Mouse (Mus musculus) embryonic facial prominence, embryonic 14.5 days (tissue): ENCODE measurements around the gene Hhat. TPM values are rescaled to one million over a fixed set of nuclear protein-coding genes. Genes with fewer than 3 reads are reported as not detected.

Experiments used
- polyA plus RNA-seq: library from polyadenylated mRNA; unstranded; fragments of >200 nt; fragmentation: Nextera tagmentation; extraction: Ambion mirVana; gene quantifications from 2 replicates; pipeline ENCODE4 v1.2.1, GENCODE M21; 2014

Hhat gene
- polyA plus RNA-seq, 1 experiment from 2014 or later = 9.3 TPM

Other genes starting within 250 kb of the Hhat start
- 49.7 and 61.7 TPM in 2 replicates for gene Sertad4, start 84.5 kb upstream of the Hhat start, polyA plus RNA-seq